Mouse (Mus musculus): Measurements from ENCODE around the gene Slc25a39. TPM values are rescaled to one million over a fixed set of nuclear protein-coding genes. Genes with fewer than 3 reads are reported as not detected.
"Not testable (repeated sequence)": the region's sequence is repeated elsewhere in the genome, so short reads cannot be mapped to it uniquely, and the experiment has no call there.

Slc25a39 gene
- polyA plus RNA-seq, 1 experiment from 2014 or later = 308 TPM

GRCm38 (mm10) chr11:102410345-102410744 lies 2.6 kb upstream of the Slc25a39 start:
- not testable (repeated sequence) for H3K4me3 ChIP-seq (ENCODE audit: low read length); H3K9me3 ChIP-seq (replicated peaks; ENCODE audit: control insufficient read depth, low read length); H3K27me3 ChIP-seq (ENCODE audit: control insufficient read depth, insufficient read depth, low read length); H3K27ac ChIP-seq (ENCODE audit: low read length); H3K36me3 ChIP-seq (ENCODE audit: control insufficient read depth, insufficient read depth); ATAC-seq (replicated peaks; ENCODE audit: extremely low read depth, insufficient read depth, low FRiP score); H3K4me2 ChIP-seq (ENCODE audit: low read depth, low read length); H3K9ac ChIP-seq (ENCODE audit: low read length)
- 94% methylated on average over 3 of the region's 3 CpGs for WGBS
- H3K4me1 ChIP-seq (ENCODE audit: control insufficient read depth, insufficient read depth, low read length) = peaks cover 20% of the 10 kb centered on the region

GRCm38 (mm10) chr11:102409795-102410330 lies 2.1 kb upstream of the Slc25a39 start:
- H3K27me3 ChIP-seq (ENCODE audit: control insufficient read depth, insufficient read depth, low read length) = no peaks in the 10 kb centered on the region
- H3K9ac ChIP-seq (ENCODE audit: low read length) = no peak overlapping the region
- H3K4me1 ChIP-seq (ENCODE audit: control insufficient read depth, insufficient read depth, low read length) = peaks cover 21% of the 10 kb centered on the region
- 75% methylated on average over 3 of the region's 3 CpGs for WGBS
- no peaks in the 10 kb centered on the region for H3K9me3 ChIP-seq (replicated peaks; ENCODE audit: control insufficient read depth, low read length)
- H3K4me2 ChIP-seq (ENCODE audit: low read depth, low read length) = no peak overlapping the region
- no peak for ATAC-seq (replicated peaks; ENCODE audit: extremely low read depth, insufficient read depth, low FRiP score)
- no peak overlapping the region for H3K4me3 ChIP-seq (ENCODE audit: low read length)
- H3K27ac ChIP-seq (ENCODE audit: low read length) = peak overlapping the region; percentile 32; the same call in 1 of the 2 replicates
- H3K36me3 ChIP-seq (ENCODE audit: control insufficient read depth, insufficient read depth) = no peaks in the 10 kb centered on the region

GRCm38 (mm10) chr11:102408888-102409794 lies 1.4 kb upstream of the Slc25a39 start:
- H3K9me3 ChIP-seq (replicated peaks; ENCODE audit: control insufficient read depth, low read length) = no peaks in the 10 kb centered on the region
- no peaks in the 10 kb centered on the region; the same call in none of the 2 replicates for H3K36me3 ChIP-seq (ENCODE audit: control insufficient read depth, insufficient read depth)
- H3K4me2 ChIP-seq (ENCODE audit: low read depth, low read length) = peak overlapping the region; percentile 91
- H3K27me3 ChIP-seq (ENCODE audit: control insufficient read depth, insufficient read depth, low read length) = no peaks in the 10 kb centered on the region
- ATAC-seq (replicated peaks; ENCODE audit: extremely low read depth, insufficient read depth, low FRiP score) = no peak
- H3K4me3 ChIP-seq (ENCODE audit: low read length) = peak overlapping the region; percentile 45
- H3K4me1 ChIP-seq (ENCODE audit: control insufficient read depth, insufficient read depth, low read length) = peaks cover 21% of the 10 kb centered on the region
- WGBS = 35% methylated on average over 15 of the region's 15 CpGs
- H3K27ac ChIP-seq (ENCODE audit: low read length) = peak overlapping the region; percentile 92
- H3K9ac ChIP-seq (ENCODE audit: low read length) = peak overlapping the region; percentile 57

- WGBS = under 1% methylated on average over 32 of the region's 32 CpGs
- H3K36me3 ChIP-seq (ENCODE audit: control insufficient read depth, insufficient read depth) = peaks cover 4% of the 10 kb centered on the region
- no peaks in the 10 kb centered on the region for H3K9me3 ChIP-seq (replicated peaks; ENCODE audit: control insufficient read depth, low read length)
- no peaks in the 10 kb centered on the region for H3K27me3 ChIP-seq (ENCODE audit: control insufficient read depth, insufficient read depth, low read length)
- peak overlapping the region; percentile 80 for H3K4me3 ChIP-seq (ENCODE audit: low read length)
- H3K4me2 ChIP-seq (ENCODE audit: low read depth, low read length) = peak overlapping the region; percentile 91
- peak; percentile 91 for ATAC-seq (replicated peaks; ENCODE audit: extremely low read depth, insufficient read depth, low FRiP score)
- peak overlapping the region; percentile 96 for H3K9ac ChIP-seq (ENCODE audit: low read length)
- H3K27ac ChIP-seq (ENCODE audit: low read length) = peak overlapping the region; percentile 96
- H3K4me1 ChIP-seq (ENCODE audit: control insufficient read depth, insufficient read depth, low read length) = peaks cover 21% of the 10 kb centered on the region
Observed at GRCm38 (mm10) chr11:102408344-102408876, 664 bp upstream of the Slc25a39 start.

- Histone ChIP-seq H3K4me2 (ENCODE audit: low read depth, low read length) (peak overlapping the region; percentile 91), H3K9me3 (replicated peaks; ENCODE audit: control insufficient read depth, low read length) (no peaks in the 10 kb centered on the region), H3K9ac (ENCODE audit: low read length) (peak overlapping the region; percentile 96), H3K36me3 (ENCODE audit: control insufficient read depth, insufficient read depth) (peaks cover 16% of the 10 kb centered on the region), H3K4me3 (ENCODE audit: low read length) (peak overlapping the region; percentile 80), H3K27me3 (ENCODE audit: control insufficient read depth, insufficient read depth, low read length) (no peaks in the 10 kb centered on the region), H3K4me1 (ENCODE audit: control insufficient read depth, insufficient read depth, low read length) (peaks cover 21% of the 10 kb centered on the region), H3K27ac (ENCODE audit: low read length) (peak overlapping the region; percentile 96)
- peak; percentile 76 for ATAC-seq (replicated peaks; ENCODE audit: extremely low read depth, insufficient read depth, low FRiP score)
- under 1% methylated on average over 79 of the region's 85 CpGs for WGBS
Observed at GRCm38 (mm10) chr11:102406900-102407833, 579 bp downstream of the Slc25a39 start.

GRCm38 (mm10) chr11:102406401-102406800 lies 1.3 kb downstream of the Slc25a39 start:
- no peak for ATAC-seq (replicated peaks; ENCODE audit: extremely low read depth, insufficient read depth, low FRiP score)
- H3K4me1 ChIP-seq (ENCODE audit: control insufficient read depth, insufficient read depth, low read length) = peaks cover 19% of the 10 kb centered on the region
- no peaks in the 10 kb centered on the region for H3K27me3 ChIP-seq (ENCODE audit: control insufficient read depth, insufficient read depth, low read length)
- H3K4me3 ChIP-seq (ENCODE audit: low read length) = peak overlapping the region; percentile 80
- H3K4me2 ChIP-seq (ENCODE audit: low read depth, low read length) = peak overlapping the region; percentile 91
- H3K9ac ChIP-seq (ENCODE audit: low read length) = peak overlapping the region; percentile 96
- H3K36me3 ChIP-seq (ENCODE audit: control insufficient read depth, insufficient read depth) = peaks cover 16% of the 10 kb centered on the region
- H3K9me3 ChIP-seq (replicated peaks; ENCODE audit: control insufficient read depth, low read length) = no peaks in the 10 kb centered on the region
- 10% methylated on average over 3 of the region's 3 CpGs for WGBS
- peak overlapping the region; percentile 96 for H3K27ac ChIP-seq (ENCODE audit: low read length)

- Histone ChIP-seq H3K4me1 (ENCODE audit: control insufficient read depth, insufficient read depth, low read length) (peaks cover 16% of the 10 kb centered on the region), H3K27me3 (ENCODE audit: control insufficient read depth, insufficient read depth, low read length) (peaks cover under 1% of the 10 kb centered on the region; the same call in 1 of the 2 replicates), H3K36me3 (ENCODE audit: control insufficient read depth, insufficient read depth) (peaks cover 16% of the 10 kb centered on the region), H3K9me3 (replicated peaks; ENCODE audit: control insufficient read depth, low read length) (no peaks in the 10 kb centered on the region), H3K9ac (ENCODE audit: low read length) (peak overlapping the region; percentile 96), H3K4me2 (ENCODE audit: low read depth, low read length) (peak overlapping the region; percentile 91), H3K27ac (ENCODE audit: low read length) (no peak overlapping the region), H3K4me3 (ENCODE audit: low read length) (peak overlapping the region; percentile 80)
- WGBS = 83% methylated on average over 11 of the region's 11 CpGs
- no peak for ATAC-seq (replicated peaks; ENCODE audit: extremely low read depth, insufficient read depth, low FRiP score)
Observed at GRCm38 (mm10) chr11:102405544-102406285, 2.0 kb downstream of the Slc25a39 start.
